Mouse (Mus musculus): Measurements from ENCODE around the gene Kcnd3.

Kcnd3 gene

DNA sequence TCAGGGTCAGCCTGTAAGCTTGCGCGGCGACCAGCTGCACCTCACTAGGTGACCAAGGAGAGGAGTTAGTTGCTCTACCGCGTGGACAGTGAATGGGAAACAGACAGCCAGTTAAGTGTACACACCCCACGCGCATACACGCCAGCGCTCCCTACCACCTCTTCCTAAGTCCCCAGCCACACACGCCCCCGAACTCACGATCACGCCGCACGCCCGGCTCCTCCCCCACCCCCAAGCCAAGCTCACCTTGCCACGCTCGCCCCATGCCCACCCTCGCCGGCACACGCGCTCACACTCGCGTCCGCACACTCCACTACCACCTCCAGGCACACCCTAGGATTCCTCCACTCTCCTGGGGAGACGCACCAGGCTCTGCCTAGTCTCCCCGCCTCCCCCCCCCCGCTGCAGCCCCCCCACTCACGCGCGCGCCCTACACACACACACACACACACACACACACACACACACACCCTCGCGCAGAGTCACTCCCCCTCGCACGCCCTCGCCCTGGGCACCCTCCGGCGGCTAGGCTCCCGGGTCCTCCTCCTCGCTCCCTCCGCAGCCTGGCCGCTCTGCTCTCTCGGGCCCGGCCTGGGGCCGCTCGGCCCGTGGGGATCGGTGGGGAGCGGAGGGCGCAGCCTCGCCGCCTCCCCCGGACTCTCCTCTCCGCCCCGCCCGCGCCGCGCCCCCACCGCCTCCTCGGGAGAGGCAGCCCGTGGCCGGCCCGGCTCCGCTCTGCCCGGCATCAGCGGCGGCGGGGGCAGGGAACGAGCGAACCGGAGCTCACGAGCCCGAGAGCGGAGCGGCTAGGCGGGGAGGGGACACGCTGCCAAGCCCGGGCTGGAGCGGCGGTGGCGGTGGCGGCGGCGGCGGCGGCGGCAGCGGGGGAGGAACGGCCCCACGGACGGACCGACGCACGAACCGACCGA is at the start of gene Kcnd3:
Gene Kcnd3, plus strand, starts transcription at position 704 of the 929 bp plus-strand sequence.
- no peak for DNase-seq (ENCODE audit: low read depth, low spot score)

GRCm38 (mm10) chr3:105402676-105403075 is 49.5 kb upstream of the Kcnd3 start:
- DNase-seq (ENCODE audit: low read depth, low spot score): no peak

DNA sequence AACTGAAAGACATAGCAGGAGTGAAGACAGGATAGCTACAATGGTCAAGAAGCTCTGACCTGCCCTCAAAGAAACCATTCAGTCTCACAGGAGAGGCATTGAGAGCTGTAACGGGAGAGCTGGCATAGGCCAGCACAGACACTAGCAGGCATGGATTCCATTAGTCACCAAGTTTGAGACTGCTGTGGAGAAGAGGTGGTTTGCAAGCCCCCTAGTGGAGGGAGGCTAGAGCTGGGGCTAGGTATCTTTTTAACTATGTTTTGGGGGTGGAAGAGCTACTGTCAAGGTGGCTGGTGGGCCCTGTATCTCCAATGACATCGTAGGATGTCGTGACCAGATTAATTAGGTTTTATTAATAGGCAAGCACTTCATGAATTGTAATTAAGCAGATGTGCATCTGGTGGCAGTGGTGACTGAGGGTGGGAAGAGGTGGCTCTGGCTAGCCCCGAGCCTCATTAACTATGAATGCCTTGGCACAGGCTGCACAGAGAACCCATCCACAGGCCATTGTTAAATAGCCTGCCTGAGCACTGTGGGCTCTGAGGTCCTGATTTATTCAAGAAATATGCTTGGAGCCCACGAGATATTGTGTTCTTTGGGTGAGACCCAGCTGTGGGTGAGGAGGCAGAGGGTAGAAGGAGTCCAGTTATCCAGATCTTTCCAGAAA is 48.6 kb upstream of the Kcnd3 start:
- DNase-seq (ENCODE audit: low read depth, low spot score): peak; percentile 14

DNA sequence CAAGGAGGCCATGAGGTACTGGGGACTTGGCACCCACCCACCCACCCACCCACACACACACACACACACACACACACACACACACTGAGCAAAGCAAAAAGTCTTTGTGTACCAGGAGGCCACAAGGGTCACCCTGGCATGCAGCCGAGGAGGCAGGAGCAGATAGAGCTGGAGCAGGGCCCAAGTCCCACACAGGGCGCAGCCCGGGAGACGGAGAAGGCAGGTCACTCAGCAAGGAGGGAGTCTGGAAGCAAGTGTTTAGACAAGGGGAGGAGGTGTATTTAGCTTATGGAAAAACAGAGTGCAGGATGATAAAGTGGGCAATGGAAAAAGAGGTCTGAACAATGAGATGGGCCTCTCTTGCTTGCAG is 48.1 kb upstream of the Kcnd3 start:
- no peak for DNase-seq (ENCODE audit: low read depth, low spot score)

- DNase-seq (ENCODE audit: low read depth, low spot score): no peak
Observed at GRCm38 (mm10) chr3:105405516-105405915, 46.6 kb upstream of the Kcnd3 start.

DNA sequence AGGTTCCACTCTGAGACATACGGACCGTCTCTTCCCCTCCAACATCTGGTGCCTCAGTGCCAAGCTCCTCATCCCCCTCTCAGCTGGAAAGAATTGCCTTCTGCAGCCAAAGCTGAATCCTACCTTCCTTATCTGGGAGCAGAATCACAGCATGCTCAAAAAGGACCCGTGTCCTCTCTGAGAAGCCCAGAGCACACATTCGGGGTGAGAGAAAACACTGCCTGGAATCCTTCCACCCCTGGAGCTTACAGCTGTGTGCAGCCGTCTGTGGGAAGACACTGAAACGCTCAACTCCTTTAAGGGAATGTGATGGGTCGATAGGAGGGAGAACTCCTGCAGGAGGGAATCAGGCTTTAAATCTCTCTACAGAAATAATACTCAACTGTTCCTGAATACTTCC is 46.1 kb upstream of the Kcnd3 start:
- no peak for DNase-seq (ENCODE audit: low read depth, low spot score)

GRCm38 (mm10) chr3:105408211-105408610 is 43.9 kb upstream of the Kcnd3 start:
- no peak for DNase-seq (ENCODE audit: low read depth, low spot score)

- DNase-seq (ENCODE audit: low read depth, low spot score): no peak
Observed at GRCm38 (mm10) chr3:105410810-105411209, 41.3 kb upstream of the Kcnd3 start.

DNA sequence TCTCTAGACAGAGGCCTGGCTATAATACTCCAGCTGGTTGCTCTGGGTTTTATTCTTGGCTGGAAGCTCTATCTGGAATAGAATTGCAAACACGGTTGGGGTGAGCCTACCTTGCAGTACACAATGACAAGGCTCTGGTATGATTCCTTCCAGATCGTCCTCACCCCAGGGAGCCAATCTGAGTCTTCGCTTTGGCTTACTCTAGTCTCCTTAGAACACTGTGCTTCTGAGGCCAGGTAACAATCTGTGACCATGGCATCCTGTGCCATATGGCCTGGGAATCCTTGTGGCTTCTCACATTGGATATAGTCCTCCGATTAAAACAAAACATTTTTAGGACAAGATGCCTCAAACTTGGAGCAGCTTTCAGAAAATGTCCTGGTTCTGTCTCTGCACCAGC is 40.4 kb upstream of the Kcnd3 start:
- DNase-seq (ENCODE audit: low read depth, low spot score): no peak

DNA sequence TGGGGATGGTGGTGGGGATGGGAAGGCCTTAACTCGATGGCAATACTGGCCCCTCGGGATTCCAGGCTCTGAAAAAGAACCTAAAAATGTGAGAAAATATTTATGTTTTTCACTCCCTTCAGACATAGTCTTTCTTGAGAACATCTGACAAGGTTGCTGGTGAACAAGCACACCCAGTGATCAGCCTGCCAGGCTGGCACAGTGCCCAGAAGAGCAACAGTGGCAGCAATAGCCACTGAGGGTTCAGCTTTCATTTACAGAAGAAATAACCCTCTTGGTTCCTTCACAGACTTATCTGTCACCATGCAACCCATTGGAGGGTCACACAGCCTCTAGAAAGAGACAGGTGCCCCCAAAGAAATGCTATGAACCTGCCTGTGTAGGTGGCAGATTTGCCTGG is 39.9 kb upstream of the Kcnd3 start:
- no peak for DNase-seq (ENCODE audit: low read depth, low spot score)

DNA sequence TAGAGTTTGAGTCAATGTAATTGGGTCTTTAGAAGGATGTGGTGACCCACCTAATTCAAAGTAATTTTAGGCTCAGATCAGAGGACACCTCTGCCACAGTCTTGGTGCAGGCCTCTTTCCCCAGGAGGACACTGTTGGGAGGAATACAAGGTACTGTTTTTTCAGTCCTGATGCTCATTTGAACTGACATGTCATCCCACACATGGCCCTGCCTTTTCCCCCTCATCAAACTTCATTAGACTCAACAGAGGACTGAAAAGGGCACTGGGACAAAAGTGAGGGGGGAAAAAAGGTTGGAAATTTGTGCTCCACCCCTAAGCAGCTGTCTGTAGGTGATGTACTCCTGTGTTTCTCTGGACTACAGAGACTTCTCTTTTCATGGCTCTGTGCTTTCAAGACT is 39.4 kb upstream of the Kcnd3 start:
- DNase-seq (ENCODE audit: low read depth, low spot score): no peak

GRCm38 (mm10) chr3:105418441-105418840 is 33.7 kb upstream of the Kcnd3 start:
- no peak for DNase-seq (ENCODE audit: low read depth, low spot score)

DNA sequence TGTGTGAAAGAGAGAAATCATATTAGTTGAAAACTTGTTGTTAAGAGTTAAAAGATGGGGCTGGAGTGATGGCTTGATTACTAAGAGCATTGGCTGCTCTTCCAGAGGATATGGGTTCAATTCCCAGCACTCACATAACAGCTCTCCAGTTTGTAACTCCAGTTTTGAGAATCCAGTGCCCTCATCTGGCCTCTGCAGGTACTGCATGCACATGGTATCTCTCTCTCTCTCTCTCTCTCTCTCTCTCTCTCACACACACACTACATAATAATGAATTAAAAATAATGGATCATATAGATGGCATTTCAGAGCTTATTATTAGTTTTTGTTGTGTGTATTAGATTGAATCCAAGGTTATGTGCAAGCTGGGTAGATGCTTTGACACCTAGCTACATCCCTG is 29.7 kb upstream of the Kcnd3 start:
- peak; percentile 5 for DNase-seq (ENCODE audit: low read depth, low spot score)

GRCm38 (mm10) chr3:105423427-105423826 is 28.7 kb upstream of the Kcnd3 start:
- no peak for DNase-seq (ENCODE audit: low read depth, low spot score)

DNA sequence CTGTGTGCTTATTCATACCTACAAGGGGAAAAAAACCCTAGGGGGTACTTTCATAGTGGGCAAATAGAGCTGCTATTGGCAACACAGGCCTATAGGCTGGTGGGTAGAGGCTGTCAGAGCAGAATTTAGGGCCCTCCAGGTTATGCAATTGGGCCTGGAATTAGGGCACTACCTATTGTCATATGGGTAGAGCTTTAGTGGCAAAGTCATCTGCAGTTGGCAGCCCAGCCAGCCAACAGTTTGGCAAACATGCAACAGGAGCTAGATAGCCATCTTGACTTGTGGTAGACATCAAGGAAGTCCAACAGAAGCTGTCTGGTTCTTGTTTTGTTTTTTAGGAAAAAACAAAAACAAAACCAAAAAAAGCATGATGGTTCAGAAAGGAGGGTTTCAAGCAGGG is 23.5 kb upstream of the Kcnd3 start:
- DNase-seq (ENCODE audit: low read depth, low spot score): no peak

DNA sequence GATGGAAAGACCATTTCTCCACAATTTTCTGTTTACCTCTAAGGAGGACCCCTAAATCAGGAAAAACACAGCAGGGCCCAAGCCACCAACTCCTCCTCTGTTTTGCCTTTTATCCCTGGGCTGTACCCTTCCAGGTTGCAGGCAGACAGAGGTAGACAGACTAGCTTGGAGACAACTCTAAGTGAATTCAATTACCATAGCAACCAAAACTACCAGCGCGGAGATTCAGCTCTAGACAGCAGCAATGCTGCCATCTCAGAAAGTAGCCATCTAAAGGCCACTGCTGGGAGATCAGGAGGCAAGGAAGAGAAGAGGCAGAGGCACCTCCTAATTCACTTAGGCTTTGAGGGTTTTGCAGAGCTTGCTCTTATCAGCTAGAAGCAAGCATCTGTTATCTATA is 15.7 kb upstream of the Kcnd3 start:
- DNase-seq (ENCODE audit: low read depth, low spot score): no peak

DNA sequence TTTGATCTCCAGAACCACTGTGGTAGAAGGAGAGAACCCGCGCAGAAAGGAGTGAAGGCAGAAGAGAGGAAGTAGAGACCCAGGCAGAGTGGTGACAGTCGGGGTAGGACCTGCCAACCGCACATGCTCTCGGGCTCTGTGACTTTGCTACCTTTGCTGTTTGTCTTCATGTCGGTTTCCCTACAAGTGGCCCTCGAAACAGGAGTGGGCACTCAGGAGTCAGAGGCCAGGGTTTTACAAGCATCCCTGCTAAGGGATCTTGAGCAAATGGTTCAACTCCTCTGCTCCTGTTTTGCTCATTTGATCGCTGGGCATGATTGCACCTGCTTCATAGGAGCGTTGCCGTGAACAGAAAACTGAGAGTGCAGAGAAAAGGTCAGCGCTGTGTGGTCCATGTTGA is 15.2 kb upstream of the Kcnd3 start:
- no peak for DNase-seq (ENCODE audit: low read depth, low spot score)

GRCm38 (mm10) chr3:105440873-105441495 is 11.1 kb upstream of the Kcnd3 start:
- peak; percentile 3 for DNase-seq (ENCODE audit: low read depth, low spot score)

DNA sequence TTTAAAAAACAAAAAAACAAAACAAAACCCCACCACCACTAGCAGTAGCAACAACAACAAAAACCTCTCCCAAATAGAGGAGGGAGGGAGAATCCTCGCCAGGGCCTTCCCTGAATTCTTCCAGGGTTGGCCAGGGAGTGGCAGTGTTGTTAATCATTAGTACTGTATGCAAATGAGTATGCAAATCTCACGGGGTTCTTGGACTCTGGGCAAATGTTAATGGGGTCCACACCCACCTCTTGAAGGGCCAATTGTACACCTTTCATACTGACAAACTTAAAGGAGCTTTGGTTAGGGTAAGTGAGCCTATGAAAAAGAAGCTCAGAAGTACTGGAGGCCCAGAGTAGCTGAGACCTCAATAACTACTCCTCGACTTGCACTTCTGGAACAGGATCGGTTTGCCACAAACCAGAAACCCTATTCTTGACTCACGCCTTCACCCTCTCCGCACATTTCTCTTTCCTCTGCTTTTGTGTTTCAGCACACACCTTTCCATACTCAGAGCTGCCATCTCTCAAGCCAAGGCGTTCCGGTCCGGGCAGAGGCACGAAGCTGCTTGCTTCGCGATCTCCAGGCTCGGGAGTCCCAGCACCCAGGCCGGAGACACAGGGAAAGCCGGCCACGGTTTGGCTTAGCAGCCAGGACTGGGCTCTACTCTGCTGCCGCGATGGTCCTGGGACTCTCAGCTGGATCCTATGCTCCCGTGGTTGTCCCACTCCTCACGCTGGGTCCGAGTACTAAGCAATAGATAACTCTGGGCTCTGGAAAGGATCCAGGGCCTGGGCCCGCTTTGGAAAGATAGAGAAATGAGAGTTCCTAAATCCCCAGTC is 1.3 kb upstream of the Kcnd3 start:
- no peak for DNase-seq (ENCODE audit: low read depth, low spot score)

DNA sequence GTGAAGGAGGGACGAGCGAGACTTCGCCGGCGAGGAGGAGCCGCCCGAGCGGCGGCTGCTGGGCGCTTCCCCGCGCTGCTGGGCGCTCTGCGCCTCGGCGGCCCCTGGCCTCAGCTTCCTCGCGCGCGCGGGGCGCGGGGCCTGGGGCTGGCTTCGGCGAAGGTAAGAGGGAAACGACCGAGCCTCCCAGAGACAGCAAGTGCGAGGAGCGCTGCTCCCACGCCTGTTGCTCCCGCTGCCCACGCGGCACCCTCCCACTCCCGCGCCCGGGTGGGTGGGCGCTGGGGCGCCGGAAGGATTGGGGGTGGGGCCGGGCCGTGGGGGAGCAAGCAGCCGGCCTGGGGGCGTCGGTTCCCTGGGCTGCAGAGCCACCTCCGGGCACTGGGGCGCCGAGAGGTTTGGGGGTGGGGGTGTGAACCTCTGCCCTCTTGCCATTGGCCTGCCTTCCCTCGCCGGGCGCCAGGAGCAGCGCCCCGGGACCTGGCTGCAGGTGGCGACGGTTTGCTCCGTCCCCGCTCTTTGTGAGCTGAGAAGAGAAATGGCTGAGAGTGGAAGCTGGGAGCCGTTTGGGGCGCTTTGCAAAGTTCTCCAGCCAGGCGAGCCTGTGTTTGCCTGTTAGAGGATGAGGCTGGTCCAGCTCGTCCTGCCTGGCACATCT is 555 bp downstream of the Kcnd3 start:
- DNase-seq (ENCODE audit: low read depth, low spot score): no peak
